Mouse (Mus musculus) lung, embryonic 16.5 days (tissue): Measurements from ENCODE around the gene Malsu1. TPM values are rescaled to one million over a fixed set of nuclear protein-coding genes. Genes with fewer than 3 reads are reported as not detected.

Source experiments
- ATAC-seq: fragments of 200-750 bp; cut with Nextera tagmentation; 2 replicates; pipeline ENCODE4 v1.8.0; 2017; ENCODE audit warnings: low read depth, mild to moderate bottlenecking, moderate library complexity
- H3K27ac ChIP-seq: fragments of 300-500 bp; sonication (generic); 2 replicates; pipeline ENCODE4 v1.5.1; 2014; ENCODE audit warnings: mild to moderate bottlenecking, control low read depth, low read length
- H3K27me3 ChIP-seq: fragments of 300-500 bp; sonication (generic); 2 replicates; pipeline ENCODE4 v1.6.1; 2014; ENCODE audit warnings: low read depth, low read length, mixed read lengths; ENCODE audit not compliant: control insufficient read depth, insufficient read depth
- H3K36me3 ChIP-seq: fragments of 300-500 bp; sonication (generic); 2 replicates; pipeline ENCODE4 v1.6.1; 2014; ENCODE audit warnings: low read length; ENCODE audit not compliant: control insufficient read depth, insufficient read depth
- H3K4me1 ChIP-seq: fragments of 300-500 bp; sonication (generic); replicated peaks from 2 replicates; pipeline ENCODE4 v1.6.1; 2014; ENCODE audit warnings: low read length, mixed read lengths; ENCODE audit not compliant: control insufficient read depth, insufficient read depth
- H3K4me2 ChIP-seq: fragments of 300-500 bp; sonication (generic); 2 replicates; pipeline ENCODE4 v1.6.1; 2014; ENCODE audit warnings: low read depth, low read length, control low read depth
- H3K4me3 ChIP-seq: fragments of 300-500 bp; sonication (generic); 2 replicates; pipeline ENCODE4 v1.5.1; 2014; ENCODE audit warnings: mild to moderate bottlenecking, low read length, control low read depth
- H3K9ac ChIP-seq: fragments of 300-500 bp; sonication (generic); 2 replicates; pipeline ENCODE4 v1.6.1; 2014; ENCODE audit warnings: low read length, control low read depth
- H3K9me3 ChIP-seq: fragments of 300-500 bp; sonication (generic); 2 replicates; pipeline ENCODE4 v1.6.1; 2016; ENCODE audit warnings: low read length; ENCODE audit not compliant: control insufficient read depth
- WGBS: fragments of 180-500 bp; shearing (Covaris S2); extraction: QIAGEN DNeasy Blood & Tissue Kit; methylation state at CpG from one replicate; pipeline ENCODE4 v1.1.7; 2014; 5-methylcytosine and 5-hydroxymethylcytosine counted together
- polyA plus RNA-seq: library from polyadenylated mRNA; unstranded; fragments of >200 nt; fragmentation: Nextera tagmentation; extraction: Ambion mirVana; gene quantifications from 2 replicates; pipeline ENCODE4 v1.2.1, GENCODE M21; 2015

Malsu1 gene
- polyA plus RNA-seq, 1 experiment from 2014 or later, result 77.4 TPM

GRCm38 (mm10) chr6:49037268-49037662 is 36.3 kb upstream of the Malsu1 start:
- Histone ChIP-seq H3K27ac (no peak overlapping the region), H3K9me3 (no peaks in the 10 kb centered on the region), H3K4me2 (no peak overlapping the region), H3K27me3 (no peaks in the 10 kb centered on the region), H3K4me3 (no peak overlapping the region), H3K4me1 (peaks cover 2% of the 10 kb centered on the region; the same call in 1 of the 2 replicates), H3K36me3 (no peaks in the 10 kb centered on the region), H3K9ac (no peak overlapping the region)
- WGBS, result 56% methylated on average over 12 of the region's 12 CpGs
- 0 out of 2 replicates have a peak, but pooled peaks have one; percentile 23 for ATAC-seq

- no peaks in the 10 kb centered on the region for H3K36me3 ChIP-seq
- no peak for ATAC-seq
- no peaks in the 10 kb centered on the region for H3K9me3 ChIP-seq
- H3K4me1 ChIP-seq, result peaks cover 2% of the 10 kb centered on the region; the same call in 1 of the 2 replicates
- peak overlapping the region; percentile 54 for H3K4me2 ChIP-seq
- WGBS, result 10% methylated on average over 18 of the region's 18 CpGs
- H3K9ac ChIP-seq, result peak overlapping the region; percentile 44
- no peak overlapping the region for H3K27ac ChIP-seq
- peak overlapping the region; percentile 44 for H3K4me3 ChIP-seq
- H3K27me3 ChIP-seq, result no peaks in the 10 kb centered on the region
Measured at GRCm38 (mm10) chr6:49039470-49040180, 34.0 kb upstream of the Malsu1 start.

GRCm38 (mm10) chr6:49046502-49046901 is 27.1 kb upstream of the Malsu1 start:
- no peak for ATAC-seq
- H3K27ac ChIP-seq, result no peak overlapping the region
- H3K9me3 ChIP-seq, result no peaks in the 10 kb centered on the region
- H3K4me3 ChIP-seq, result no peak overlapping the region
- WGBS, result 63% methylated on average over 6 of the region's 6 CpGs
- H3K4me1 ChIP-seq, result no peaks in the 10 kb centered on the region
- no peak overlapping the region for H3K9ac ChIP-seq
- no peaks in the 10 kb centered on the region for H3K36me3 ChIP-seq
- H3K4me2 ChIP-seq, result no peak overlapping the region
- no peaks in the 10 kb centered on the region for H3K27me3 ChIP-seq

GRCm38 (mm10) chr6:49046976-49047375 is 26.6 kb upstream of the Malsu1 start:
- H3K4me2 ChIP-seq, result no peak overlapping the region
- no peak for ATAC-seq
- WGBS, result 71% methylated on average over 8 of the region's 8 CpGs

GRCm38 (mm10) chr6:49047848-49048247 is 25.7 kb upstream of the Malsu1 start:
- Histone ChIP-seq H3K9ac (no peak overlapping the region), H3K27ac (no peak overlapping the region), H3K9me3 (no peaks in the 10 kb centered on the region), H3K27me3 (no peaks in the 10 kb centered on the region), H3K36me3 (no peaks in the 10 kb centered on the region), H3K4me1 (no peaks in the 10 kb centered on the region), H3K4me3 (no peak overlapping the region), H3K4me2 (no peak overlapping the region)
- WGBS, result 60% methylated on average over 10 of the region's 10 CpGs
- ATAC-seq, result no peak

More at GRCm38 (mm10) chr6:49046976-49047375, 26.6 kb upstream of the Malsu1 start:
- Histone ChIP-seq H3K9ac (no peak overlapping the region), H3K9me3 (no peaks in the 10 kb centered on the region), H3K27me3 (no peaks in the 10 kb centered on the region), H3K4me1 (no peaks in the 10 kb centered on the region), H3K4me3 (no peak overlapping the region), H3K27ac (no peak overlapping the region), H3K36me3 (no peaks in the 10 kb centered on the region)

- Histone ChIP-seq H3K9ac (no peak overlapping the region), H3K9me3 (no peaks in the 10 kb centered on the region), H3K27ac (no peak overlapping the region), H3K4me1 (no peaks in the 10 kb centered on the region), H3K27me3 (no peaks in the 10 kb centered on the region), H3K4me2 (no peak overlapping the region), H3K36me3 (no peaks in the 10 kb centered on the region), H3K4me3 (no peak overlapping the region)
- no peak for ATAC-seq
- WGBS, result 83% methylated on average over 10 of the region's 10 CpGs
Measured at GRCm38 (mm10) chr6:49048395-49048794, 25.2 kb upstream of the Malsu1 start.

GRCm38 (mm10) chr6:49050677-49051410 is 22.8 kb upstream of the Malsu1 start:
- no peaks in the 10 kb centered on the region for H3K4me1 ChIP-seq
- H3K36me3 ChIP-seq, result no peaks in the 10 kb centered on the region
- no peaks in the 10 kb centered on the region for H3K9me3 ChIP-seq
- no peak overlapping the region for H3K9ac ChIP-seq
- H3K4me3 ChIP-seq, result no peak overlapping the region
- 68% methylated on average over 11 of the region's 11 CpGs for WGBS
- H3K27ac ChIP-seq, result no peak overlapping the region
- H3K4me2 ChIP-seq, result no peak overlapping the region
- no peak for ATAC-seq
- no peaks in the 10 kb centered on the region for H3K27me3 ChIP-seq

GRCm38 (mm10) chr6:49052191-49052590 is 21.4 kb upstream of the Malsu1 start:
- no peak for ATAC-seq
- no peaks in the 10 kb centered on the region for H3K9me3 ChIP-seq
- no peaks in the 10 kb centered on the region for H3K27me3 ChIP-seq
- no peak overlapping the region for H3K27ac ChIP-seq
- no peak overlapping the region for H3K4me3 ChIP-seq
- no peak overlapping the region for H3K4me2 ChIP-seq
- H3K36me3 ChIP-seq, result no peaks in the 10 kb centered on the region
- no peak overlapping the region for H3K9ac ChIP-seq
- 53% methylated on average over 5 of the region's 5 CpGs for WGBS
- H3K4me1 ChIP-seq, result no peaks in the 10 kb centered on the region

GRCm38 (mm10) chr6:49055256-49055733 is 18.3 kb upstream of the Malsu1 start:
- WGBS, result 21% methylated on average over 7 of the region's 7 CpGs
- no peak overlapping the region for H3K4me3 ChIP-seq
- no peak overlapping the region for H3K9ac ChIP-seq
- no peak for ATAC-seq
- H3K36me3 ChIP-seq, result no peaks in the 10 kb centered on the region
- no peak overlapping the region for H3K4me2 ChIP-seq
- H3K27me3 ChIP-seq, result no peaks in the 10 kb centered on the region
- H3K9me3 ChIP-seq, result no peaks in the 10 kb centered on the region
- H3K27ac ChIP-seq, result no peak overlapping the region
- H3K4me1 ChIP-seq, result no peaks in the 10 kb centered on the region
